Mouse (Mus musculus): ENCODE results near the gene Ift20. TPM values are rescaled to one million over a fixed set of nuclear protein-coding genes. Genes with fewer than 3 reads are reported as not detected.

The Ift20 gene
- polyA plus RNA-seq, 1 experiment from 2014 or later, result 157 TPM

GRCm38 (mm10) chr11:78534516-78534915 lies 1.6 kb upstream of the Ift20 start:
- peak overlapping the region; percentile 71 for H3K4me2 ChIP-seq (ENCODE audit: low read depth, low read length)
- peak overlapping the region; percentile 81; the same call in 1 of the 2 replicates for H3K9ac ChIP-seq (ENCODE audit: low read length)
- peaks cover 1% of the 10 kb centered on the region; the same call in 1 of the 2 replicates for H3K36me3 ChIP-seq (ENCODE audit: control insufficient read depth, insufficient read depth, low read length)
- H3K27me3 ChIP-seq (ENCODE audit: control insufficient read depth, insufficient read depth, low read length), result no peaks in the 10 kb centered on the region
- peak overlapping the region; percentile 66 for H3K4me3 ChIP-seq (replicated peaks; ENCODE audit: low read length)
- H3K9me3 ChIP-seq (replicated peaks; ENCODE audit: control insufficient read depth, low read length), result no peaks in the 10 kb centered on the region
- ATAC-seq (ENCODE audit: insufficient read depth, low FRiP score), result no peak
- no peak overlapping the region for H3K27ac ChIP-seq (ENCODE audit: low read length)
- H3K4me1 ChIP-seq (ENCODE audit: control insufficient read depth, insufficient read depth, low read length), result peaks cover 20% of the 10 kb centered on the region
- 83% methylated on average over 4 of the region's 4 CpGs for WGBS

GRCm38 (mm10) chr11:78535376-78536079 lies 633 bp upstream of the Ift20 start:
- Histone ChIP-seq H3K27me3 (ENCODE audit: control insufficient read depth, insufficient read depth, low read length) (no peaks in the 10 kb centered on the region), H3K36me3 (ENCODE audit: control insufficient read depth, insufficient read depth, low read length) (peaks cover 3% of the 10 kb centered on the region), H3K9ac (ENCODE audit: low read length) (peak overlapping the region; percentile 81), H3K4me2 (ENCODE audit: low read depth, low read length) (peak overlapping the region; percentile 71), H3K27ac (ENCODE audit: low read length) (peak overlapping the region; percentile 92), H3K4me3 (replicated peaks; ENCODE audit: low read length) (peak overlapping the region; percentile 66), H3K9me3 (replicated peaks; ENCODE audit: control insufficient read depth, low read length) (no peaks in the 10 kb centered on the region), H3K4me1 (ENCODE audit: control insufficient read depth, insufficient read depth, low read length) (peaks cover 20% of the 10 kb centered on the region)
- WGBS, result under 1% methylated on average over 23 of the region's 23 CpGs
- peak; percentile 41 for ATAC-seq (ENCODE audit: insufficient read depth, low FRiP score)

GRCm38 (mm10) chr11:78536690-78537084 lies 526 bp downstream of the Ift20 start:
- Histone ChIP-seq H3K27me3 (ENCODE audit: control insufficient read depth, insufficient read depth, low read length) (no peaks in the 10 kb centered on the region), H3K4me2 (ENCODE audit: low read depth, low read length) (peak overlapping the region; percentile 85), H3K27ac (ENCODE audit: low read length) (peak overlapping the region; percentile 89), H3K4me3 (replicated peaks; ENCODE audit: low read length) (peak overlapping the region; percentile 66), H3K4me1 (ENCODE audit: control insufficient read depth, insufficient read depth, low read length) (peaks cover 20% of the 10 kb centered on the region), H3K9me3 (replicated peaks; ENCODE audit: control insufficient read depth, low read length) (no peaks in the 10 kb centered on the region), H3K9ac (ENCODE audit: low read length) (peak overlapping the region; percentile 90), H3K36me3 (ENCODE audit: control insufficient read depth, insufficient read depth, low read length) (peaks cover 12% of the 10 kb centered on the region)
- WGBS, result under 1% methylated on average over 14 of the region's 14 CpGs
- ATAC-seq (ENCODE audit: insufficient read depth, low FRiP score), result no peak; the same call in 1 of the 2 replicates

GRCm38 (mm10) chr11:78540358-78540757 lies 4.2 kb downstream of the Ift20 start:
- H3K27ac ChIP-seq (ENCODE audit: low read length), result no peak overlapping the region
- H3K9ac ChIP-seq (ENCODE audit: low read length), result no peak overlapping the region
- H3K4me3 ChIP-seq (replicated peaks; ENCODE audit: low read length), result no peak overlapping the region
- H3K27me3 ChIP-seq (ENCODE audit: control insufficient read depth, insufficient read depth, low read length), result no peaks in the 10 kb centered on the region
- H3K36me3 ChIP-seq (ENCODE audit: control insufficient read depth, insufficient read depth, low read length), result peaks cover 15% of the 10 kb centered on the region
- no peak for ATAC-seq (ENCODE audit: insufficient read depth, low FRiP score)
- H3K4me2 ChIP-seq (ENCODE audit: low read depth, low read length), result no peak overlapping the region
- peaks cover 11% of the 10 kb centered on the region for H3K4me1 ChIP-seq (ENCODE audit: control insufficient read depth, insufficient read depth, low read length)
- H3K9me3 ChIP-seq (replicated peaks; ENCODE audit: control insufficient read depth, low read length), result no peaks in the 10 kb centered on the region
- WGBS, result 79% methylated on average over 3 of the region's 3 CpGs

- H3K36me3 ChIP-seq (ENCODE audit: control insufficient read depth, insufficient read depth, low read length), result peaks cover 15% of the 10 kb centered on the region
- no peak overlapping the region for H3K4me2 ChIP-seq (ENCODE audit: low read depth, low read length)
- WGBS, result 92% methylated on average over 7 of the region's 7 CpGs
These were observed 8.4 kb downstream of the Ift20 start for GRCm38 (mm10) chr11:78544449-78545111.

GRCm38 (mm10) chr11:78545181-78545580 lies 9.0 kb downstream of the Ift20 start:
- H3K4me2 ChIP-seq (ENCODE audit: low read depth, low read length), result no peak overlapping the region

More at GRCm38 (mm10) chr11:78544449-78545111, 8.4 kb downstream of the Ift20 start:
- H3K27me3 ChIP-seq (ENCODE audit: control insufficient read depth, insufficient read depth, low read length), result no peaks in the 10 kb centered on the region
- H3K9ac ChIP-seq (ENCODE audit: low read length), result no peak overlapping the region
- no peak for ATAC-seq (ENCODE audit: insufficient read depth, low FRiP score)
- H3K4me3 ChIP-seq (replicated peaks; ENCODE audit: low read length), result no peak overlapping the region
- H3K9me3 ChIP-seq (replicated peaks; ENCODE audit: control insufficient read depth, low read length), result no peaks in the 10 kb centered on the region
- no peak overlapping the region for H3K27ac ChIP-seq (ENCODE audit: low read length)
- H3K4me1 ChIP-seq (ENCODE audit: control insufficient read depth, insufficient read depth, low read length), result peaks cover 8% of the 10 kb centered on the region

GRCm38 (mm10) chr11:78547718-78548460 lies 11.7 kb downstream of the Ift20 start:
- H3K36me3 ChIP-seq (ENCODE audit: control insufficient read depth, insufficient read depth, low read length), result no peaks in the 10 kb centered on the region
- no peak overlapping the region for H3K9ac ChIP-seq (ENCODE audit: low read length)
- H3K4me3 ChIP-seq (replicated peaks; ENCODE audit: low read length), result no peak overlapping the region
- no peak overlapping the region for H3K27ac ChIP-seq (ENCODE audit: low read length)
- H3K9me3 ChIP-seq (replicated peaks; ENCODE audit: control insufficient read depth, low read length), result no peaks in the 10 kb centered on the region; the same call in 1 of the 2 replicates
- no peaks in the 10 kb centered on the region for H3K27me3 ChIP-seq (ENCODE audit: control insufficient read depth, insufficient read depth, low read length)
- peaks cover 15% of the 10 kb centered on the region for H3K4me1 ChIP-seq (ENCODE audit: control insufficient read depth, insufficient read depth, low read length)
- no peak overlapping the region for H3K4me2 ChIP-seq (ENCODE audit: low read depth, low read length)
- ATAC-seq (ENCODE audit: insufficient read depth, low FRiP score), result no peak
- 83% methylated on average over 2 of the region's 2 CpGs for WGBS

More at GRCm38 (mm10) chr11:78545181-78545580, 9.0 kb downstream of the Ift20 start:
- no peak overlapping the region for H3K4me3 ChIP-seq (replicated peaks; ENCODE audit: low read length)
- no peaks in the 10 kb centered on the region for H3K9me3 ChIP-seq (replicated peaks; ENCODE audit: control insufficient read depth, low read length)
- no peaks in the 10 kb centered on the region for H3K27me3 ChIP-seq (ENCODE audit: control insufficient read depth, insufficient read depth, low read length)
- 49% methylated on average over 8 of the region's 8 CpGs for WGBS
- H3K9ac ChIP-seq (ENCODE audit: low read length), result no peak overlapping the region
- H3K27ac ChIP-seq (ENCODE audit: low read length), result no peak overlapping the region
- H3K4me1 ChIP-seq (ENCODE audit: control insufficient read depth, insufficient read depth, low read length), result peaks cover 10% of the 10 kb centered on the region
- peaks cover 13% of the 10 kb centered on the region for H3K36me3 ChIP-seq (ENCODE audit: control insufficient read depth, insufficient read depth, low read length)
- no peak for ATAC-seq (ENCODE audit: insufficient read depth, low FRiP score)

- Histone ChIP-seq H3K9me3 (replicated peaks; ENCODE audit: control insufficient read depth, low read length) (peaks cover 7% of the 10 kb centered on the region; the same call in 1 of the 2 replicates), H3K36me3 (ENCODE audit: control insufficient read depth, insufficient read depth, low read length) (no peaks in the 10 kb centered on the region), H3K4me2 (ENCODE audit: low read depth, low read length) (peak overlapping the region; percentile 69), H3K9ac (ENCODE audit: low read length) (peak overlapping the region; percentile 81), H3K27me3 (ENCODE audit: control insufficient read depth, insufficient read depth, low read length) (no peaks in the 10 kb centered on the region), H3K4me3 (replicated peaks; ENCODE audit: low read length) (peak overlapping the region; percentile 77), H3K4me1 (ENCODE audit: control insufficient read depth, insufficient read depth, low read length) (peaks cover 15% of the 10 kb centered on the region), H3K27ac (ENCODE audit: low read length) (peak overlapping the region; percentile 84)
- WGBS, result 5% methylated on average over 5 of the region's 5 CpGs
- no peak for ATAC-seq (ENCODE audit: insufficient read depth, low FRiP score)
These were observed 13.4 kb downstream of the Ift20 start for GRCm38 (mm10) chr11:78549491-78549987.
